Mouse (Mus musculus) cerebellum, adult 11 months (tissue): ENCODE data around the gene Cd72.

Experiments
- DNase-seq: peaks from one replicate; pipeline ENCODE4 v3.0.0; 2022

Gene Cd72

GRCm38 (mm10) chr4:43477857-43478533 lies 23.6 kb upstream of the Cd72 start:
- DNase-seq = peak; percentile 82

- DNase-seq = no peak
Observed at GRCm38 (mm10) chr4:43476604-43477003, 22.2 kb upstream of the Cd72 start.

GRCm38 (mm10) chr4:43473636-43474035 lies 19.2 kb upstream of the Cd72 start:
- DNase-seq = no peak

GRCm38 (mm10) chr4:43470301-43470700 lies 15.9 kb upstream of the Cd72 start:
- DNase-seq = no peak

- no peak for DNase-seq
Observed at GRCm38 (mm10) chr4:43466872-43467271, 12.4 kb upstream of the Cd72 start.

GRCm38 (mm10) chr4:43465935-43466334 lies 11.5 kb upstream of the Cd72 start:
- DNase-seq = no peak

GRCm38 (mm10) chr4:43463102-43463501 lies 8.7 kb upstream of the Cd72 start:
- no peak for DNase-seq

- DNase-seq = no peak
Observed at GRCm38 (mm10) chr4:43457124-43457523, 2.7 kb upstream of the Cd72 start.

GRCm38 (mm10) chr4:43456470-43456869 lies 2.0 kb upstream of the Cd72 start:
- no peak for DNase-seq

- DNase-seq = no peak
Observed at GRCm38 (mm10) chr4:43453413-43453812, 1.0 kb downstream of the Cd72 start.

GRCm38 (mm10) chr4:43452315-43452714 lies 2.1 kb downstream of the Cd72 start:
- DNase-seq = no peak

- DNase-seq = no peak
Observed at GRCm38 (mm10) chr4:43448554-43448953, 5.9 kb downstream of the Cd72 start.

GRCm38 (mm10) chr4:43447251-43447650 lies 7.2 kb downstream of the Cd72 start:
- DNase-seq = no peak

GRCm38 (mm10) chr4:43443511-43443910 lies 10.9 kb downstream of the Cd72 start:
- no peak for DNase-seq

GRCm38 (mm10) chr4:43442456-43443361 lies 11.7 kb downstream of the Cd72 start:
- peak; percentile 76 for DNase-seq

GRCm38 (mm10) chr4:43442044-43442443 lies 12.4 kb downstream of the Cd72 start:
- peak; percentile 99 for DNase-seq

- DNase-seq = no peak
Observed at GRCm38 (mm10) chr4:43441639-43442038, 12.8 kb downstream of the Cd72 start, which contains the start of gene Tesk1. TSS of gene Tesk1 (plus strand) at chr4:43441939.

GRCm38 (mm10) chr4:43432832-43433231 lies 21.6 kb downstream of the Cd72 start:
- no peak for DNase-seq

GRCm38 (mm10) chr4:43431690-43432089 lies 22.7 kb downstream of the Cd72 start:
- DNase-seq = peak; percentile 78

GRCm38 (mm10) chr4:43428946-43429345 lies 25.5 kb downstream of the Cd72 start, which contains the start of gene Fam166b:
TSS of gene Fam166b (minus strand) at chr4:43429134.
- no peak for DNase-seq

- DNase-seq = no peak
Observed at GRCm38 (mm10) chr4:43428180-43428861, 26.1 kb downstream of the Cd72 start.

GRCm38 (mm10) chr4:43427501-43428179 lies 26.8 kb downstream of the Cd72 start:
- no peak for DNase-seq

- no peak for DNase-seq
Observed at GRCm38 (mm10) chr4:43426487-43426886, 27.9 kb downstream of the Cd72 start.
